Mouse (Mus musculus) left cerebral cortex, postnatal 14 days (tissue): Measurements from ENCODE around the gene Prss2. TPM values are rescaled to one million over a fixed set of nuclear protein-coding genes. Genes with fewer than 3 reads are reported as not detected.
"Not testable (repeated sequence)": the region's sequence is repeated elsewhere in the genome, so short reads cannot be mapped to it uniquely, and the experiment has no call there.

Experiments used
- DNase-seq, 2 experiments: peaks; one replicate each; pipeline ENCODE4 v3.0.0; 2021 to 2022; ENCODE audit warnings: low spot score in 2 of 2, mixed read lengths in 1 of 2
- intact Hi-C: fragments of 180-260 bp; cut with DNase I; formaldehyde crosslinking; loops from one replicate; pipeline ENCODE4 v1.15.1; 2025
- long read RNA-seq, 2 experiments: library from polyadenylated mRNA; stranded (forward); transcript quantifications; one replicate each; pipeline ENCODE4 v2.0.0; 2021
- total RNA-seq, 2 experiments: library from RNA; stranded (reverse); gene quantifications; 2 replicates each; pipeline ENCODE4 v1.2.3; 2021

Prss2 gene
- not detected for total RNA-seq
- long read RNA-seq, experiment 1 = 0 reads
- long read RNA-seq, experiment 2 = 0 reads

DNA sequence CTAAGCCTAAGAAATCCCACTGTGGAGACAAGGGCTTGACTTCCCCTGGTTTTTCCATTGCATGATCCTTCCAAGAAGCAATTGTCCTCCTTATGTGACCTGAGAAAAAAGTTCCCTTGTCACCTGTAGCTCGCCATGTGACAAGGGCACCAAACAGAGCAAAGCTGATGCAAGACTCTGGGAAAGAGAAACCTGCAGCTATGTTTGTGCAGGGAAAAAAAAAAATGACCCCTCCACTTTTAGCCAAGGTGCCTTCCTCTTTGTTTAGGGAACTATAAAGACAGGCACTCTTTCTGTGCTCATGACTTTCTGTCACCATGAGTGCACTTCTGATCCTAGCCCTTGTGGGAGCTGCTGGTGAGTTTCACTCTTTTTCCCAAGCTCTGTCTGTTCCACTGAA lies at the start of gene Prss2:
Prss2 (plus strand) TSS at position 301 of the 400 bp plus-strand sequence.
- intact Hi-C loops = no loop called here
- DNase-seq = no peak

DNA sequence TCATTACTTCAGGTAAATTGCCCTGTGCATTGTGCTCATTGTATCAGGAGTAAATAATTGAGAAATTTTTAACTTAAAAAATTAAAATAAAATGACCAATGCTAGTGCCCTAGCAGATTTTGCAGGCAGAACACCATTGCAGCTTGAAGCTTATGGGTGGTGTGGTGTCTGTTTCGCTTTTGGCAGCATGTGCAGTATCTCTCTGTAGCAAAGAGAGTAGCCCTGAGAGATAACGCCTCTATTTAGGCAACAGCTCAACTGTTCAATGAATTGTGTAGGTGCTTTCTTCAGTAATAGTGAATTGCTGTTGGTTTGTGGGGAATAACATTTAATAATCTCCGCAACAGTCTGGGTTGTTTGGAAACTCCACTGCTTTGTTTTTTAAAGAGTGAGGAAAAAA lies 22.2 kb upstream of the Prss2 start:
- intact Hi-C loops = no loop called here
- no peak for DNase-seq

DNA sequence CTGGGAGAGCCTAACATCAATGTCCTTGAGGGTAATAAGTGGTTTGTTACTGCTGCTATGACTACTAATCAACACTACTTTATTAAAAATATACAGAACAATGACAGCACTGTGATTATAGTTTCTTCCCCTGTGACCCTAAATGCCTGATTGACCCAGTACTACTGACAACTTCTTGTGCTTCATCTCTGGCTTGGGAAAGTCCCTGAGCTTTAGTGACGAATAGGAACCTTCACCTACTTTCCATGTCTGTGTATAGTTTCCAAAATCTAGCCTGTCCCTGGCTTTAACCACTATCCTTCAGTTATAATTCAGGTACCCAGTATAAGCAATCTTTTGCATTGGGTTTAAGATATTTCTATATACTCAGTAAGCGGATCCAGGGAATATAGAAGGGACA lies 16.7 kb upstream of the Prss2 start:
- no peak for DNase-seq
- intact Hi-C loops = no loop called here

DNA sequence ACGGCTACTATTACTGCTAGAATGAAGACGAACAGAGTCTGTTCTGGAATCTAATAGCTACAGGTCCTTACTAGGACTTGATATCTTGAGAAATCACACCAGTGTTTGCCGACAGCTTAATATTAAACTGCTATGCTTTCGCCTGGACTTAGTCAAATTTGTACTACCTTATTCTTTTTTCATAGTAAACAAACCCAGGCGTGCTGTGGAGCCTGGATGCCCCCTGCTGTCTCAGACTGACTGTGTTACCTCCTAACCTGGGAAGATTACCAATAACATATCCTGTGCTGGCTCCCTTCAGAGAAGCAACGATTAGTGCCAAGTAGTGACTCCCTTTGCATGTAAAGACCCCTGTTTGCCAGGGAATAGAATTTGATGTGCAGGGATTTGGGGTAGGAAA lies 16.3 kb upstream of the Prss2 start:
- no peak for DNase-seq
- intact Hi-C loops = no loop called here

DNA sequence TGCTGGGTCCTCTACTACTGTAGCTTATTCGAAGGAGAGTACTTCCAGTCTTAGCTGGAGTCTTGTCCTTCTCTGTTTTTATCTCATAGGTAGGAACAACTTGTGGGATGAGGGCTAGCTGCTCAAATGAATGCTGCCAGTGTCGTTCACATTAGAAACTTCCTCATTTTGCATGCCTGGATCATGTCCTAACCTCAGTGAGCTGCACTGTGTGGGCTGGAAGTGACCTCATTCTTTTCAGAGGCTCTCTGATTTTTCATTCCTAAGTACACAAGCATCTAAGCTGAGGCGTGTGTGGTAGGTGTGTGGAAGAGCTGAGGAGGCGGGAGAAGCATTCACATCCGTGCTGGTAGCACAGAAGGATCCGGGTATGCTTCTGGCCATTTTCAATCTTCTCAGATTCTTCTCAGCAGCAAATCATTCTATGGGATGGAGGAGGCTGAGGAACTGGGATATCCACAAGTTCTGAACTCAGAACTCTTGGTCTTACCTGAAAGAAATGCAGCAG lies 3.5 kb upstream of the Prss2 start:
- no peak for DNase-seq
- intact Hi-C loops = no loop called here

DNA sequence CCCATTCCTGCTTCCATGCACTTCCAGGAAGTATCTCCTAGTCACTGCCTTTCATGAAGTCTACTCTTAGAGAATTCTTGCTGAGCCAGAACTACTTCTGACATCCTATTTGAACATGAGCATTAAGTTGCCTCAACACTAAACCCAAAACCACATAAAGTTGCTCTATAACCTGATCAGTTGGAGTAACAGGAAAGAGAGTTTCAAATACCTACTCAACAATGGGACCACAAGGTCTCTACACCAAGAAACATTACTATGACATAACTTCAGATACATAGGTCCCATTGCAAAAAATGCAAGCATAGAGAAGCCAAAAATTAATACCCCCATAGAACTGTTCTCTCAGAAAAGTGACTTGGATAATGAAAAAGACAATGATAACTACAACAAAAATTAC lies 4.9 kb downstream of the Prss2 start:
- DNase-seq = no peak
- intact Hi-C loops = loop anchor here (5.0 kb wide), 1 partner anchor 264 kb away; no protein-coding TSS in a partner anchor

DNA sequence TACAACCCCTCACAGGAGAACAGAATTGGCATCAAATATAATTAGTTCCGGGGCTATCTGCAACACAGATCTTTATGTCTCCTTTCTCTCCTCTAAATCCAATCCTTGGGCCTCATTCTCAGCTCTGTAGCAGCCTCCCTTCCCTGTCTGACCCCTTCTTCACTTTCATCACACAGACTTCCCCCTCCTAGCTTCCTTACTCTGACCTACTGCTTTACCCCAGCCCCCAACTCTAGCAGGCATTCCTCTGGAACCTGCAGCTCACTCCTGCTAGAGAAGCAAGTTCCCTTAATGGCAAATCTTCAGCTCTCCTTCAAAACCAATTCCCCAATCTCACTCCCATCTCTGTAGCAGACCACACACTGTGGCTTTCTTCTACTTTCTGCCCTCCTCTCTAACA lies 5.8 kb downstream of the Prss2 start:
- intact Hi-C loops = loop anchor here (5.0 kb wide), 1 partner anchor 265 kb away; no protein-coding TSS in a partner anchor
- no peak for DNase-seq

DNA sequence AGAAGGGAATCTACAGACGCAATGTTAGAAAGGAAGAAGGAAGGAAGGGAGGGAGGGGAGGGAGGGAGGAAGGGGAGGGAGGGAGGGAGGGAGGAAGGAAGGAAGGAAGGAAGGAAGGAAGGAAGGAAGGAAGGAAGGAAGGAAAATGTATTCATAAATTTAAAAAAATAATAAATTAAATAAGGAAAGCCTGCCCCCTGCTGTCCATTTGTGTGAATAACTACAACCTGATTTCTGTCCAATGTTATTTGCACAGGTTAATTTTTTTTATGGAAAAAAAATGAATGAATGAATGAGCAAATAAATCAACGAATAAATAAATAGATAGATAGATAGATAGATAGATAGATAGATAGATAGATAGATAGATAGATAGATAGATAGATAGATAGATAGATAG lies 8.4 kb downstream of the Prss2 start:
- intact Hi-C loops = loop anchor here (5.0 to 10.0 kb wide), 2 partner anchors 268 to 415 kb away; no protein-coding TSS in a partner anchor
- DNase-seq = peak in 1 of 2 experiments; percentile 36

DNA sequence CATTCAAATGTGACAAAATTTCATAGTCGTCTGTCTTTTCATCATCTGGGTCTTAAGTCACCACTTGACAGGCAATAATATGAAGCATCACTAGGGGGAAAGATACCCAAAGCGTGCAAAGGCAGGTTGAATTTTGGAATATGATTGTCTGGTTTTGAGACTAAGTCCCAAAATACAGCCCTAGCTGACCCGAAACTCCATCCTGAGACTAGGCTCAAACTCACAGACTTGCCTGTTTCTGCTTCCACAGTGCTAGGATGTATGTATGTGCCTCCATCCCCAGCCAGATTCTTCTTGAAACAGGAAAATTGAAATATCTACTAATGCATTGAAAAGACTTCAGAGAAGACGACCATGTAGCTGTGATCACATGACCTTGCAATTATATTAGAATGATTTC lies 10.6 kb downstream of the Prss2 start:
- DNase-seq = no peak
- intact Hi-C loops = loop anchor here (10.0 kb wide), 1 partner anchor 417 kb away; no protein-coding TSS in a partner anchor

DNA sequence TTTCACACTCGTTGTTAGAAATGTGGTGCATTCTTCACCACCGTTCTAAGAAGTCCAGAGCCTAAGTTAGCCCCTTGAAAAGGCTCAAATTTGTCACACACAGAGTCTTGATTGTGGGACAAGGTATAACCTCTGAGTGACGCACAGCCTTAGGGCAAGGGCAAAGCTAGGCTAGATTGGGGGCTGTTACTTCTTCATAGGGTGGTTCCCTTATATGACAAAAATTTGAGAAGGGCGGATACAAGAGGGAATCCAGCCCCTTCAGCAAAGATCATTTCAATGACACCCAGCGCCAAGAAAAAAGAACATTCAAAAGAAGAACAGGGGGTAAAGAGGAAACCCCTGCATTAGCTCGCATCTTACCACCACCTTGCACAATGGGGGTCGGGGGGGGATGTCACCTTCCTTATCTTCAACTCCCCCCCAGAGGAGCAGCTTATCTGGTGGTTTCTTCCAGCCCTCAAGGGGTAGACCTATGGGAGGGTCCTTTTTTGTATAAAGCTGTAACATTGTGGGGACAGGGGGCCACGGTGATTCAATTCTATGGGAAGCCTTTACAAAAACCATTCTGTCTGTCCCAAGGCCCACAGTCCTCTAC lies 11.2 kb downstream of the Prss2 start:
- intact Hi-C loops = loop anchor here (10.0 kb wide), 1 partner anchor 418 kb away; no protein-coding TSS in a partner anchor
- DNase-seq = no peak

DNA sequence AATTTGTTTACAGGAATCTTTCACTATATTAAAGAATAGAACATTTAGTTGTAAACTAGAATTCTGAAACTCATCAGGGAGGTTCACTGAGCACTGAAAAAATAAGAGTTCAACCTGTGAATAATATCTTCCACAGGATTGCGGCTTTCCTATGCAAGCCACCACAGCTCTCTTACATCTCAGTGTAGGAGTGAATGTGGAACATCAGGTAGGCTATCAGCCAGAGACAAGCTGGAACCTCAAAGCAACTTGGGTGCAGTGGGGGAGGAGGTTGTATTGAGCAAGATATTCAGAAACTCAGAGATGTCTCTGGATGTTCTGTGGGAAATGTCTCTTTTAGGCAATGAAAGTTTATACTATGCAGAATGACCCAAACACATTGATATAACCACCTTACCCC lies 15.8 kb downstream of the Prss2 start:
- intact Hi-C loops = loop anchor here (10.0 kb wide), 1 partner anchor 423 kb away; no protein-coding TSS in a partner anchor
- DNase-seq = no peak

DNA sequence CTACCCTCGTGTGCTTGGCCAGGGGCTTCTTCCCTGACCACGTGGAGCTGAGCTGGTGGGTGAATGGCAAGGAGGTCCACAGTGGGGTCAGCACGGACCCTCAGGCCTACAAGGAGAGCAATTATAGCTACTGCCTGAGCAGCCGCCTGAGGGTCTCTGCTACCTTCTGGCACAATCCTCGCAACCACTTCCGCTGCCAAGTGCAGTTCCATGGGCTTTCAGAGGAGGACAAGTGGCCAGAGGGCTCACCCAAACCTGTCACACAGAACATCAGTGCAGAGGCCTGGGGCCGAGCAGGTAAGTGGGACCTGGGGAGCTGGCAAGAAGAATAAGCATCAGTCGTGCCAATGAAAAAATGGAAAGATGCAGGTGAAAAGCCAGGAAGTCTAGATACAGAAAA lies 16.7 kb downstream of the Prss2 start:
- intact Hi-C loops = loop anchor here (10.0 kb wide), 1 partner anchor 423 kb away; no protein-coding TSS in a partner anchor

DNA sequence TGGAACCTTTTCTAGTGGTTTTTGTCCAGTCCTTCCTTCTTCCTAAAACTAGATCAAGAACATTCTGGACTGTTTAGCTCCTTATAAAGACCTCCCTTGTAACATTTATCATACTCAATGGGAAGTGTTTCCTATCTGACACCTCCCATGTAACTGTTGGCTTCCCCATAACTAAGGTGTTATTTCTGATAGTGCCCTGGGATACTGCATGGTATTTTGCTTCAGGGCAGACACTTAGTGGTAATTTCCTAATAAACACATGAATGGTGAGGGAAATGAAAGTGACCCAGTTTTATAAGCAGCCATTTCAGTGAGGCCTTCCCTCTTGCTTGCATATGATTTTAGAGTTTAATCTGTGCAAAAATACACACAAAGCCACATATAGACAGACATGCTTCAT lies 19.2 kb downstream of the Prss2 start:
- intact Hi-C loops = no loop called here
- DNase-seq = no peak

More for the DNA sequence above, 16.7 kb downstream of the Prss2 start:
- not testable (repeated sequence) for DNase-seq

DNA sequence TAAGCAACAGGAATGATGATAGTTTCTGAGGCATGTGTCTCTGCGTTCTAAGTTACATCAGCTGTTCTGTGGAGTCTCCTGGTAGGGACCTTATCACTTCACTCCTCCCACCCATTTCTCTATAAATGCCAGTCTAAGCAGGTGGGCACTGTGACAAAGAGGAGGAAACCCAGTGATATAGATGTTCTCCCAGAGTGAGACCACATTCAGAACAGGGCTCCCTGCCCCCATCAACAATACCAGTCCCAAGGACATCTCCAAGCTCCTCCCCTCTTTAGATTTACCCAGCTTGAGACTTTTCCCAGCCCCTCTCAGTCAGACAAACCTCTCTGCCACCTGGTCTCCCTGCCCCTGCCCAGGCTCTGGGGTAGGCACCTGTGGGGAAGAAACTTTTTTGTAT lies 20.2 kb downstream of the Prss2 start:
- intact Hi-C loops = no loop called here
- DNase-seq = no peak

DNA sequence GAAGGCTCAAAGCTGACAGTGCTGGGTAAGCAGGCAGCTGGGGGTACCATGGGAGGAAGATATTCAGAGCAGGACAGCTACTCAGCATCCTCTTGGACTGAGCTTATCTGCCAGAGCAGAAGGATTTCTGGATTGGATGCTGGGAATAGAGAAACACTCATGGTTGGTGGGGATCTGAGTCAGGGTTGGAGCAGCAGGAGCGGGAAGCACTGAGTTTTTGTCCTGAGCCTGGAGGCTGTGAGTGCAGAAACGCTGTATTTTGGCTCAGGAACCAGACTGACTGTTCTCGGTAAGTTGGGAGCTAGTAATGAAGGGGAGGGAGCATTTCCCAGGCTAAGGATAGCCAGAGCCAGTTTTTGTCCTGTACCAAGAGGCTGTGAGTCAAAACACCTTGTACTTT lies 21.4 kb downstream of the Prss2 start:
- intact Hi-C loops = no loop called here
- DNase-seq = peak in 1 of 2 experiments; percentile 8

DNA sequence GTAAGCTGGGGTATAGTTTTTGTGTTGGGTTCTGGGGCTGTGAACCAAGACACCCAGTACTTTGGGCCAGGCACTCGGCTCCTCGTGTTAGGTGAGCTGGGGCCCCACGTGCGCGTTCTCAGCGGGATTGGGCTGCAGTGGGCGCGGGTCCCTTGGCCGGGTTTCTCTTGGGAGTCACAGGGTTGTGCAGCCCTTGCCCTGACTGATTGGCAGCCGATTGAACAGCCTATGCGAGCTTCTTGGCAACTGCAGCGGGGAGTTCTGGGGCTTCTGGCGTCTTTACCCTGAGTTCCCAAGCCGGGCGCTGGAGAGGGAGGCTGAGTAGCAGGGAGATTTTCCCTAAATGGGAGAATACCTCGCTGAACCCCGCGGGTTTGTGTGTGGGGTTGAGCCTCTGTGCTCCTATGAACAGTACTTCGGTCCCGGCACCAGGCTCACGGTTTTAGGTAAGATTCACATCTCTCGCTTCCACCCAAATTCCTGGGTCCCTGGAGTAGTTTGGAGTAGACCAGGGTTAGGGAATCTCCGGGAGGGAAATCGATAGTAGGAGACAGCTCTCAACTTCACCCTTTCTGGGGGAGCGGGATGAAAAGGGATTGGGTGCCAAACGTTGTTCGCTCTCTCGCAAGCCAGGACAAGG lies 21.9 kb downstream of the Prss2 start:
- DNase-seq = peak in 1 of 2 experiments; percentile 12
- intact Hi-C loops = no loop called here

DNA sequence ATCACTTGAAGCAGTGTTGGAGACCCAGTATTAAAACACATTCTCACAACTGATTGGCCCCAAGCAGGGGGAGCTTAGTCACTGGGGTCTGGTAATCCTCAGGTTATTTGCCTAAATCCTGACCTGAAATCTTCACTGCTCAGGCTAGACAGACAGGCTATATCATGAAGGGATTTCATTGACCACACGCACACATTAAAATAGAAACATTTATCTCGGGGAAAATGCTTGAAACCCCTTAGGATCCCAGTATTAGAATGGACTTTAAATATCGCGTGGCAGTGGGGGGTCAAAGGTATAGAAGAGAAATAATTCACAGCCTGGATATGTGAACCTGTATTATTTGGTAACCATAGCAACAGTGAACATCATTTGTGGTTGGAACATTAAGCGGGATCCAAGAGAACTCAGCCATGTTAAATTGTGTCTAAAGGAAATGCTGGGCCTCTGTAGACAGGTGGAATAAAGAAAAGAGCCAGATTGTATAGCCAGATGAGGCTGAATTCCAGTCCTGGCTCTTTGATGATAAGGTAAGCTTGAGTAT lies 22.9 kb downstream of the Prss2 start:
- no peak for DNase-seq
- intact Hi-C loops = no loop called here

DNA sequence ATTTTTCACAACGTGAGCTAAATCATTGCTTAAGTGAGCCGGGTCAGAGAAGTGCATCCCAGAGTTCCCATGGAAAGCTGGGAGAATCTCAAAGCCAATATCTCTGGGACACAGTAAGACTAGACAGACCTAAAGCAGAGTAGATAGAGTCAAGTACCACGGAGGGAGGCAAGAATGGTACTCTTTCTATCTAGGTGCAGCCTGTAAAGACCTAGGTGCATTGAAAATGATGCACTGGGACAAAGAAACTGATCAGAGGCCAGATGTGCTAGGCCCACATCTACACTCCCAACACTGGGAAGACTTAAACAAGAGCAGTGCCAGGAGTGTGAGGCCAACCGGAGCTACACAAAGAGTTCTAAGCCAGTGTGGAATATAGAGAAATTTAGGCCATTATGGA lies 23.7 kb downstream of the Prss2 start:
- intact Hi-C loops = no loop called here
- no peak for DNase-seq

DNA sequence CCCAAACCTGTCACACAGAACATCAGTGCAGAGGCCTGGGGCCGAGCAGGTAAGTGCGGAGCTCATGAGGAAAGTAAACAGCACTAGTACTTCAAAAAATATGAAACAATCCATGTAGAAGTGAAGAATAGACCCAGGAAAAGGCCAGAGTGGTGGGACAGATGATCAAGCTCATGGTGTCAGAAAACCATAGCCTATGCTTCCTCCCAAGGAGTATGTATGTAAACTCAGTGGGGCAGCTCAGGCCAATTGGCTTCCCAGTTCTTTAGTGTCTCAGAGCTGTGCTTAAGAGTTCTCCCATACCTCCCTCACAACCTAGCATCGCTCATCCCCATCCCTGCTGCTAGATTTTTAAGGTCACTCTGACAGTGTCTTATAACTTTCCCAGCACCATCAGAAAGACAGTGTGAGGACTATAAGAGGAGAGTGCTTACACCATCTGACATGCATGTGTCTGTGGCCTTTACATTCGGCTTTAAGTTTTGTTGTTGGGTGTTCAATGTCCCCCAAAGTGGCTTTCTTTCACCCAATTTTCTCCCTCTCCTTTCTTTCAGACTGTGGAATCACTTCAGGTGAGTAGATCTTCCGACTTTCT lies 25.6 kb downstream of the Prss2 start:
- intact Hi-C loops = no loop called here

DNA sequence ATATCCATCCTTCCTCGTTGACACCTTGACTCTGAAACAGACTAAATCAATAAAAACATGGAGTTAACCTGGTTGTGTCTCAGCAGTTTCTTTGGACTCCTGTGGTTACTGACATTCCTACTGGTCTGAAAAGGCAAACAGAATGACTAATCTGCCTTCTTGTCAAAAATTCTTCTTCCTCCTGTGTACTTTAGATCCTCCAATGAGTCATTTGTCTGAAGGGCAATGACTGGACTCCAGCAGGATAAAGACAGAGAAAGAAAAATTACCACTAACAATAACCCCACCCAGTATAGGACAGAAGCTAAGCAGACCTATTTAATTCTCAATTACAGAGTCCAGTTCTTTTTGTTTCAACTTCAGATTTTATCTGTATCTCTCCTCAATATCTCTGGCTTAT lies 26.7 kb downstream of the Prss2 start:
- DNase-seq = no peak
- intact Hi-C loops = no loop called here

More for the DNA sequence above, 25.6 kb downstream of the Prss2 start:
- DNase-seq = no peak
